Mouse (Mus musculus) lung, embryonic 14.5 days (tissue): Measurements from ENCODE around the gene Fam178b. TPM values are rescaled to one million over a fixed set of nuclear protein-coding genes. Genes with fewer than 3 reads are reported as not detected.
"Not testable (repeated sequence)": the region's sequence is repeated elsewhere in the genome, so short reads cannot be mapped to it uniquely, and the experiment has no call there.

Experiments
- ATAC-seq: fragments of 200-750 bp; cut with Nextera tagmentation; 2 replicates; pipeline ENCODE4 v1.8.0; 2017; ENCODE audit warnings: mild to moderate bottlenecking, moderate TSS enrichment, moderate library complexity; ENCODE audit not compliant: insufficient read depth
- DNase-seq: peaks from one replicate; pipeline ENCODE4 v3.0.0-alpha.2; 2015
- H3K27ac ChIP-seq: fragments of 300-500 bp; sonication (generic); 2 replicates; pipeline ENCODE4 v1.5.1; 2014; ENCODE audit warnings: low read depth, mild to moderate bottlenecking, moderate library complexity
- H3K27me3 ChIP-seq: fragments of 300-500 bp; sonication (generic); 2 replicates; pipeline ENCODE4 v1.6.1; 2014; ENCODE audit warnings: low read length, control low read depth; ENCODE audit not compliant: insufficient read depth
- H3K36me3 ChIP-seq: fragments of 300-500 bp; sonication (generic); 2 replicates; pipeline ENCODE4 v1.6.1; 2014; ENCODE audit warnings: control low read depth; ENCODE audit not compliant: insufficient read depth
- H3K4me1 ChIP-seq: fragments of 300-500 bp; sonication (generic); 2 replicates; pipeline ENCODE4 v1.6.1; 2014; ENCODE audit warnings: antibody characterized with exemption, control low read depth; ENCODE audit not compliant: insufficient read depth
- H3K4me2 ChIP-seq: fragments of 300-500 bp; sonication (generic); 2 replicates; pipeline ENCODE4 v1.6.1; 2014; ENCODE audit warnings: mild to moderate bottlenecking
- H3K4me3 ChIP-seq: fragments of 300-500 bp; sonication (generic); 2 replicates; pipeline ENCODE4 v1.5.1; 2014; ENCODE audit warnings: low read depth, low read length
- H3K9ac ChIP-seq: fragments of 300-500 bp; sonication (generic); 2 replicates; pipeline ENCODE4 v1.6.1; 2014
- H3K9me3 ChIP-seq: fragments of 300-500 bp; sonication (generic); 2 replicates; pipeline ENCODE4 v1.6.1; 2016; ENCODE audit warnings: low read depth, low read length, control low read depth
- CTCF ChIP-seq: IDR thresholded peaks from 2 replicates; pipeline ENCODE4 v1.5.1; 2016; ENCODE audit warnings: antibody characterized with exemption, low read depth
- WGBS: fragments of 180-500 bp; shearing (Covaris S2); extraction: QIAGEN DNeasy Blood & Tissue Kit; methylation state at CpG from one replicate; pipeline ENCODE4 v1.1.7; 2014; 5-methylcytosine and 5-hydroxymethylcytosine counted together
- polyA plus RNA-seq: library from polyadenylated mRNA; unstranded; fragments of >200 nt; fragmentation: Nextera tagmentation; extraction: Ambion mirVana; gene quantifications from 2 replicates; pipeline ENCODE4 v1.2.1, GENCODE M21; 2014

Fam178b gene
- polyA plus RNA-seq, 1 experiment from 2014 or later, result 1.9 TPM

GRCm38 (mm10) chr1:36542925-36543324 lies 140.1 kb downstream of the Fam178b start:
- Histone ChIP-seq H3K27me3 (no peaks in the 10 kb centered on the region), H3K9ac (no peak overlapping the region), H3K9me3 (no peaks in the 10 kb centered on the region), H3K36me3 (peaks cover 45% of the 10 kb centered on the region), H3K4me1 (0 out of 2 replicates have a peak, but pooled peaks cover 4% of the 10 kb centered on the region), H3K27ac (no peak overlapping the region), H3K4me3 (no peak overlapping the region), H3K4me2 (no peak overlapping the region)
- TF ChIP-seq CTCF, result no peak
- WGBS, result 87% methylated on average over 9 of the region's 9 CpGs
- no peak for ATAC-seq
- no peak for DNase-seq

- Histone ChIP-seq H3K9me3 (no peaks in the 10 kb centered on the region), H3K27me3 (no peaks in the 10 kb centered on the region), H3K4me1 (0 out of 2 replicates have a peak, but pooled peaks cover 4% of the 10 kb centered on the region), H3K9ac (no peak overlapping the region), H3K27ac (no peak overlapping the region), H3K4me2 (no peak overlapping the region), H3K36me3 (peaks cover 50% of the 10 kb centered on the region), H3K4me3 (no peak overlapping the region)
- no peak for ATAC-seq
- WGBS, result 97% methylated on average over 16 of the region's 16 CpGs
- DNase-seq, result no peak
- no peak for TF ChIP-seq CTCF
Measured at GRCm38 (mm10) chr1:36541844-36542243, 141.1 kb downstream of the Fam178b start.

- Histone ChIP-seq H3K4me3 (no peak overlapping the region), H3K4me1 (no peaks in the 10 kb centered on the region), H3K9ac (no peak overlapping the region), H3K27ac (no peak overlapping the region), H3K27me3 (no peaks in the 10 kb centered on the region), H3K4me2 (no peak overlapping the region), H3K36me3 (peaks cover 54% of the 10 kb centered on the region), H3K9me3 (no peaks in the 10 kb centered on the region)
- DNase-seq, result no peak
- no peak for TF ChIP-seq CTCF
- ATAC-seq, result no peak
- WGBS, result 90% methylated on average over 12 of the region's 12 CpGs
Measured at GRCm38 (mm10) chr1:36540807-36541206, 142.2 kb downstream of the Fam178b start.

GRCm38 (mm10) chr1:36540132-36540531 lies 142.9 kb downstream of the Fam178b start:
- Histone ChIP-seq H3K36me3 (peaks cover 54% of the 10 kb centered on the region), H3K27me3 (no peaks in the 10 kb centered on the region), H3K9ac (no peak overlapping the region), H3K4me1 (no peaks in the 10 kb centered on the region), H3K4me3 (no peak overlapping the region), H3K4me2 (no peak overlapping the region), H3K9me3 (no peaks in the 10 kb centered on the region), H3K27ac (no peak overlapping the region)
- TF ChIP-seq CTCF, result no peak
- ATAC-seq, result no peak
- 87% methylated on average over 11 of the region's 11 CpGs for WGBS
- no peak for DNase-seq

GRCm38 (mm10) chr1:36539186-36539585 lies 143.8 kb downstream of the Fam178b start, which contains the start of gene Gm42417:
Gm42417 (minus strand) TSS chr1:36539429.
- H3K4me3 ChIP-seq, result no peak within 1 kb of the TSS
- no peaks in the 10 kb centered on the region for H3K9me3 ChIP-seq
- no peak within 1 kb of the TSS for H3K27ac ChIP-seq
- H3K4me2 ChIP-seq, result no peak within 1 kb of the TSS
- WGBS, result 27% methylated on average over 9 of the region's 9 CpGs
- peaks cover 54% of the 10 kb centered on the region for H3K36me3 ChIP-seq
- DNase-seq (no peak), ATAC-seq (no peak)
- no peaks in the 10 kb centered on the region for H3K4me1 ChIP-seq
- no peak for TF ChIP-seq CTCF
- H3K27me3 ChIP-seq, result no peaks in the 10 kb centered on the region
- H3K9ac ChIP-seq, result no peak within 1 kb of the TSS

GRCm38 (mm10) chr1:36538727-36539126 lies 144.3 kb downstream of the Fam178b start:
- 75% methylated on average over 4 of the region's 4 CpGs for WGBS
- Histone ChIP-seq H3K27me3 (no peaks in the 10 kb centered on the region), H3K27ac (no peak overlapping the region), H3K4me3 (no peak overlapping the region), H3K4me1 (no peaks in the 10 kb centered on the region), H3K9me3 (no peaks in the 10 kb centered on the region), H3K36me3 (peaks cover 54% of the 10 kb centered on the region), H3K9ac (no peak overlapping the region), H3K4me2 (no peak overlapping the region)
- DNase-seq (no peak), ATAC-seq (no peak)
- TF ChIP-seq CTCF, result no peak

GRCm38 (mm10) chr1:36536783-36537182 lies 146.2 kb downstream of the Fam178b start, which contains the start of gene Ankrd23:
Ankrd23 (minus strand) TSS chr1:36536883.
- H3K36me3 ChIP-seq, result peaks cover 45% of the 10 kb centered on the region
- H3K4me2 ChIP-seq, H3K27ac ChIP-seq, H3K27me3 ChIP-seq, DNase-seq, ATAC-seq, H3K4me1 ChIP-seq, H3K9ac ChIP-seq, H3K9me3 ChIP-seq, H3K4me3 ChIP-seq: not testable (repeated sequence)
- WGBS, result 91% methylated on average over 9 of the region's 9 CpGs

- no peak overlapping the region for H3K4me2 ChIP-seq
- H3K4me1 ChIP-seq, result no peaks in the 10 kb centered on the region
- ATAC-seq, result no peak
- no peaks in the 10 kb centered on the region for H3K9me3 ChIP-seq
- H3K9ac ChIP-seq, result no peak overlapping the region
- H3K27me3 ChIP-seq, result no peaks in the 10 kb centered on the region
- no peak overlapping the region for H3K4me3 ChIP-seq
- no peak for TF ChIP-seq CTCF
- H3K36me3 ChIP-seq, result peaks cover 41% of the 10 kb centered on the region; the same call in 1 of the 2 replicates
- no peak overlapping the region for H3K27ac ChIP-seq
- 47% methylated on average over 8 of the region's 8 CpGs for WGBS
- no peak for DNase-seq
Measured at GRCm38 (mm10) chr1:36536397-36536728, 146.6 kb downstream of the Fam178b start.
